Mouse (Mus musculus): ENCODE measurements at regions not wholly inside any gene's neighbourhood (a gene's known extent, or its start where the extent isn't known, plus 50 kb on each side); places are given as distances from the start of the nearest gene placed in this dataset.
A peak's percentile ranks its signal among the peaks of the same experiment; 100 is the strongest.

- Histone ChIP-seq H3K36me3 (ENCODE audit: control insufficient read depth in 1 of 2, insufficient read depth in 2 of 2, low read length in 2 of 2) (no peaks in the 10 kb centered on the region), H3K27ac (ENCODE audit: control insufficient read depth, low read depth, low read length) (no peak overlapping the region), H3K9ac (ENCODE audit: control insufficient read depth, low read depth, low read length, poor library complexity, severe bottlenecking) (no peak overlapping the region), H3K4me3 (ENCODE audit: control insufficient read depth in 1 of 2, insufficient read depth in 1 of 2, low read depth in 2 of 2, low read length in 2 of 2) (no peak overlapping the region), H3K79me2 (ENCODE audit: control insufficient read depth, insufficient read depth, low read length, poor library complexity) (no peaks in the 10 kb centered on the region), H3K9me3 (replicated peaks; ENCODE audit: insufficient read depth, low read length) (no peaks in the 10 kb centered on the region), H3K27me3 (ENCODE audit: control insufficient read depth in 1 of 2, insufficient read depth in 2 of 2, low read length in 2 of 2) (no peaks in the 10 kb centered on the region), H3K4me1 (ENCODE audit: control insufficient read depth in 1 of 2, insufficient read depth in 2 of 2, low read length in 2 of 2) (no peaks in the 10 kb centered on the region)
- TF ChIP-seq GATA1 (IDR thresholded peaks at IDR 0.05; ENCODE audit: low read depth, low read length), result no peak
- no peak for TF ChIP-seq RCOR1 (IDR thresholded peaks at IDR 0.05; ENCODE audit: low read depth, low read length)
- no peak for TF ChIP-seq CTCF (IDR thresholded peaks at IDR 0.05 in 2 of 3, conservative IDR thresholded peaks at IDR 0.05 in 1 of 3; ENCODE audit: control insufficient read depth in 1 of 3, insufficient read depth in 1 of 3, low read depth in 2 of 3, low read length in 3 of 3, poor library complexity in 1 of 3, severe bottlenecking in 1 of 3)
- no peak for TF ChIP-seq USF1 (IDR thresholded peaks at IDR 0.05; ENCODE audit: low read depth, low read length)
- no peak for TF ChIP-seq HCFC1 (IDR thresholded peaks at IDR 0.05; ENCODE audit: low read depth, low read length)
- DNase-seq (ENCODE audit: low read depth, low spot score), result no peak
Measured at GRCm38 (mm10) chr8:115806139-115806538, 98.5 kb upstream of the Maf start.

- peak; percentile 17 for DNase-seq (ENCODE audit: low read depth, low spot score)
- H3K9me3 ChIP-seq (replicated peaks; ENCODE audit: insufficient read depth, low read length), result no peaks in the 10 kb centered on the region
- no peak overlapping the region for H3K4me3 ChIP-seq (ENCODE audit: control insufficient read depth in 1 of 2, insufficient read depth in 1 of 2, low read depth in 2 of 2, low read length in 2 of 2)
- H3K27ac ChIP-seq (ENCODE audit: control insufficient read depth, low read depth, low read length), result no peak overlapping the region
- H3K4me1 ChIP-seq (ENCODE audit: control insufficient read depth in 1 of 2, insufficient read depth in 2 of 2, low read length in 2 of 2), result no peaks in the 10 kb centered on the region
- TF ChIP-seq EP300 (IDR thresholded peaks at IDR 0.05; ENCODE audit: low read depth in 1 of 2, low read length in 2 of 2), result peak in 1 of 2 experiments; percentile 20; a peak in 1 of 4 replicates
- TF ChIP-seq ZMIZ1 (IDR thresholded peaks at IDR 0.05; ENCODE audit: low read depth, low read length), result no peak
- no peak for TF ChIP-seq MAX (IDR thresholded peaks at IDR 0.05; ENCODE audit: low read length)
- peak; percentile 32; the same call in 1 of the 2 replicates for TF ChIP-seq TAL1 (IDR thresholded peaks at IDR 0.05; ENCODE audit: low read length)
- peak; percentile 7; the same call in 1 of the 2 replicates for TF ChIP-seq GATA1 (IDR thresholded peaks at IDR 0.05; ENCODE audit: low read depth, low read length)
- no peak for TF ChIP-seq RCOR1 (IDR thresholded peaks at IDR 0.05; ENCODE audit: low read depth, low read length)
- H3K79me2 ChIP-seq (ENCODE audit: control insufficient read depth, insufficient read depth, low read length, poor library complexity), result no peaks in the 10 kb centered on the region
- H3K27me3 ChIP-seq (ENCODE audit: control insufficient read depth in 1 of 2, insufficient read depth in 2 of 2, low read length in 2 of 2), result no peaks in the 10 kb centered on the region
- no peak overlapping the region for H3K9ac ChIP-seq (ENCODE audit: control insufficient read depth, low read depth, low read length, poor library complexity, severe bottlenecking)
- no peaks in the 10 kb centered on the region for H3K36me3 ChIP-seq (ENCODE audit: control insufficient read depth in 1 of 2, insufficient read depth in 2 of 2, low read length in 2 of 2)
Measured at GRCm38 (mm10) chr8:115793587-115793986, 86.0 kb upstream of the Maf start.

GRCm38 (mm10) chr8:115788421-115788820, 80.8 kb upstream of the Maf start:
- Histone ChIP-seq H3K27me3 (ENCODE audit: control insufficient read depth in 1 of 2, insufficient read depth in 2 of 2, low read length in 2 of 2) (no peaks in the 10 kb centered on the region), H3K79me2 (ENCODE audit: control insufficient read depth, insufficient read depth, low read length, poor library complexity) (no peaks in the 10 kb centered on the region), H3K4me1 (ENCODE audit: control insufficient read depth in 1 of 2, insufficient read depth in 2 of 2, low read length in 2 of 2) (no peaks in the 10 kb centered on the region), H3K36me3 (ENCODE audit: control insufficient read depth in 1 of 2, insufficient read depth in 2 of 2, low read length in 2 of 2) (no peaks in the 10 kb centered on the region), H3K27ac (ENCODE audit: control insufficient read depth, low read depth, low read length) (no peak overlapping the region), H3K9ac (ENCODE audit: control insufficient read depth, low read depth, low read length, poor library complexity, severe bottlenecking) (no peak overlapping the region), H3K4me3 (ENCODE audit: control insufficient read depth in 1 of 2, insufficient read depth in 1 of 2, low read depth in 2 of 2, low read length in 2 of 2) (no peak overlapping the region), H3K9me3 (replicated peaks; ENCODE audit: insufficient read depth, low read length) (no peaks in the 10 kb centered on the region)
- DNase-seq (ENCODE audit: low read depth, low spot score), result no peak
- TF ChIP-seq UBTF (IDR thresholded peaks at IDR 0.05; ENCODE audit: borderline replicate concordance, insufficient read depth, low read depth, low read length) (no peak), MAX (IDR thresholded peaks at IDR 0.05; ENCODE audit: low read length) (no peak), TCF12 (IDR thresholded peaks at IDR 0.05; ENCODE audit: low read depth, low read length) (no peak), RCOR1 (IDR thresholded peaks at IDR 0.05; ENCODE audit: low read depth, low read length) (no peak), E2F4 (IDR thresholded peaks at IDR 0.05; ENCODE audit: borderline replicate concordance, low read depth, low read length) (no peak), CTCF (IDR thresholded peaks at IDR 0.05 in 2 of 3, conservative IDR thresholded peaks at IDR 0.05 in 1 of 3; ENCODE audit: control insufficient read depth in 1 of 3, insufficient read depth in 1 of 3, low read depth in 2 of 3, low read length in 3 of 3, poor library complexity in 1 of 3, severe bottlenecking in 1 of 3) (no peak), MYB (IDR thresholded peaks at IDR 0.05; ENCODE audit: low read depth, low read length) (no peak)

Measured in MEL (cell line).